Mouse (Mus musculus) WW6 (cell line): ENCODE results near the gene Dtx3.
A peak's percentile ranks its signal among the peaks of the same experiment; 100 is the strongest.
"Not testable (repeated sequence)": the region's sequence is repeated elsewhere in the genome, so short reads cannot be mapped to it uniquely, and the experiment has no call there.

Experiments used
- DNase-seq: peaks from one replicate; pipeline ENCODE4 v3.0.0-alpha.2; 2013; ENCODE audit warnings: low read depth, low spot score

Dtx3 gene

GRCm38 (mm10) chr10:127165654-127166403 lies 29.7 kb downstream of the Dtx3 start:
- DNase-seq, result no peak

GRCm38 (mm10) chr10:127165354-127165653 lies 30.2 kb downstream of the Dtx3 start:
- DNase-seq, result no peak

DNA sequence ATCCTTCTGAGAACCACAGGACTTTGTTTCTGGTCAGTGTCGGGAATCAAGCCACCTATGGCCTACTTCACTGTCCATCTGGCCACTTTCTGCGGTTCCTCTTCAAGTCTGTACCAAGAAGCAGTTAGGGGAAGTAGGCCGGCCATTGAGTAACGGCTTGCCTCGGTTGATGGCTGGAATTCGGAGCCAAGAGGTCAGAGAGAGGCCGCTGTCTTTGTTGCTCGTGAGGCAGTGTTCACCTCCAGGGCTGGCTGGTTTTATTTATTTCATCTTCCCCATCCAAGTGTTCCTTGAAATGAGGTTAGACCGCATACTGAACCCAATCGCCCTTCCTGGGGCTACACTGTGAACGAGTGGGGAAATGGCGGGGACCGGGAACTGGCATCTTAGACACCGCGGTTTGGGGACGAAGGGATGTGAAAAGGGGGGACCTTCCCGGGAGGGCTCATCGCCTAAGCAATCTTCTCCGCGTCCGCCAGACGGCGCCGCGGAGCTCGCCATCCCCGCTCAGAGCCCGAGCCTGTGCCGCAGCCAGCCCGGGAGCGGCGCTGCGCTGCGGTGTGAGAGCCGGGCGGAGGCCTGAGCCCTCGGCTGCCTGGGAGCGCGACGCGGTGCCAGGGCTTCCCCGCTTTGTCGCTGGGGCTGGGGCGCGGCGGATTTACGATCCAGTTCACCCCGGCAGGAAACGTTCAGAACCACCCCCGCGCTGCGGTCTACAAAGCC lies 30.7 kb downstream of the Dtx3 start, which contains the start of gene B4galnt1:
Gene B4galnt1 (plus strand): TSS at position 595 of the 723 bp plus-strand sequence.
- peak; percentile 73 for DNase-seq

GRCm38 (mm10) chr10:127164190-127164589 lies 31.3 kb downstream of the Dtx3 start:
- DNase-seq, result no peak

- not testable (repeated sequence) for DNase-seq
Observed at GRCm38 (mm10) chr10:127162771-127163261, 32.7 kb downstream of the Dtx3 start.

DNA sequence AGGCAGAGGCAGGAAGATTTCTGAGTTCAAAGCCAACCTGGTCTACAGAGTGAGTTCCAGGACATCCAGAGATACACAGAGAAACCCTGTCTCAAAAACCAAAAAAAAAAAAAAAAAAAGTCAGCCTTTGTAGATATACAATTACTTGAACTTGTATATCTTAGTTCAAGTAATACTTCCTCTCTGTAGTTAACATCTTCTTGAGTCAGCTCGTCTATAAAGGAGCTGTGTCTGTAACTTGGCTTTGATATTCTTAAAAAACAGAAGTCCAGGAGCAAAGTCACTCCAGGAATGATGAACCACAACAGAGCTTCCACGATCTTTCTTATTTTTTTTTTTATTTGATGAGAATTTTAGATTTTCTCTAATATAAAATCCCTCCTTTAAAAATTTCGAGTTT lies 34.8 kb downstream of the Dtx3 start:
- no peak for DNase-seq

GRCm38 (mm10) chr10:127160081-127160480 lies 35.4 kb downstream of the Dtx3 start:
- no peak for DNase-seq

- no peak for DNase-seq
Observed at GRCm38 (mm10) chr10:127158471-127158870, 37.1 kb downstream of the Dtx3 start.

- no peak for DNase-seq
Observed at GRCm38 (mm10) chr10:127156511-127156910, 39.0 kb downstream of the Dtx3 start.

- DNase-seq, result no peak
Observed at GRCm38 (mm10) chr10:127156089-127156488, 39.4 kb downstream of the Dtx3 start.

DNA sequence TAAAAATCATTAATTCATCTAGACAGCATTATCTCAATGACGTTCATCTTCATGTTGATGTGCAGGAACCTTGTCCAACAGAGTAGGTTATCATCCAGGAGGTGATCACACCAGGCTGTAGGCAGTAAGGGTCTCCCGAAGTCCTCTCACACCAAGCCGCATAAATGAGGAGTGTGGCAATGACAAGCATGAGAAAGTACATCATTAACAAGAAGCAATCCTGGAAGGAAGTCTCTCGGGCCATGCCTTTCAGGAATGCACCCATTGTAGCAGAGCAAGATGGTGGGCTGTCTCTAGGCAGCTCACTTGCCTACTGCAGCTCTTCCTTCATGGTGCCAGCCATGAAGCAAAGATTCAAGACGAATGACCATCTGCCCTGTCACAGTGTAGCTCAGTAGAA lies 40.9 kb downstream of the Dtx3 start:
- no peak for DNase-seq

- DNase-seq, result no peak
Observed at GRCm38 (mm10) chr10:127154241-127154640, 41.3 kb downstream of the Dtx3 start.

- no peak for DNase-seq
Observed at GRCm38 (mm10) chr10:127153323-127153722, 42.2 kb downstream of the Dtx3 start.

DNA sequence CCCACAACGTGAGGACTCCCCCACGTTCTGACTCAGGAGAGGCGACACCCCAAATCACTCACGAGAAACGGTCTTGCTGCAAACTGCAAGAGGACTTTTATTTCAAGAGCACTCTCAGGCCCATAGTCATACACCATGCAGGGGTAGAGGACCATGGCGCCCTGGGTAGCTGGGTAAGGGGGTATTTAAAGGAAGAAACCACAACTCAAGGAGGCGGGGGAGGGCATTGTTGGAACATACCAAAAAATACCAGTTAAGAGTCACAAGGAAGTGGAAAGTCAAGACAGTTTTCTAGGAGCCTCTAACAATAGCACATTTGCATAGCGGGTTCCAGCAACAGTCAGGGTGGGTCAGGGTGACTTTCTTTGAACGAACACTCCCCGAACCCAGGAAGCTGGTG lies 43.0 kb downstream of the Dtx3 start:
- not testable (repeated sequence) for DNase-seq

- DNase-seq, result not testable (repeated sequence)
Observed at GRCm38 (mm10) chr10:127151233-127151632, 44.3 kb downstream of the Dtx3 start.

DNA sequence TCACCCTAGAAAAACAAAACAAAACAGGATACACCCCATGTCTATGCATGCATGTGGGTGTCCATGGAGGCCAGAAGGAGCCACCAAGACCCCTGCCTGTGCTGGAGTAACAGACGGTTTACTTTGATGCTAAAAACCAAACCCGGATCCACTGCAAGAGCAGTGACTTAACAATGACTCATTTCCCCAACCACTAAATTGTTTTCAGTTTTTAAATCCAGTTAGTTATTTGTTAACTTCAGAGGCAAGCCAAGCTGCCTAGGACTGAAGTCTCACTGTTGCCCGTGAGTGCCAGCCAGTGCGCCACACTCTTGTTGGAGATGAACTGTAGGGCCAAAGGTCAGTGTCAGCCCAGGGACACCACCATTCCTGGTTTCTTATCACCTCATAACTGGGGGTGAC lies 45.1 kb downstream of the Dtx3 start:
- no peak for DNase-seq

DNA sequence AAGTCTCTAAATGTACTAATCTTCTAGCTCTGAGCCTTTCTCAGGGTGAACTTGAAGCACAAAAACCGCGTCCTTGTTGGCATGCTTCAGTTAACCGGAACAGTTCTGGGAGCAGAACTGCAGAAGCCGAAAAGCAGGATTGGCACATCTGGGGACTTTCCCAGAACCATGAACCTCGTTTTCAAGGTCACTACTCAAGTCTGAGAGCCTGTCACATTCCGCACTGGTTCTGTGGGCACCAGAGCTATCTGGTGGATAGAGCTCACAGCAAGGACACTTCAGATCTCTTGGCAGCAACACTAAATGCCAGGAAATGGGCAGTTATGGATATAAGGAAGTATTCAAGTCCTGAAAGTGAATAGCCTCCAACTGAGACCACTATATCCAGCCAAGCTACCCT lies 48.4 kb downstream of the Dtx3 start:
- DNase-seq, result no peak

- DNase-seq, result no peak
Observed at GRCm38 (mm10) chr10:127145303-127145702, 50.2 kb downstream of the Dtx3 start.

GRCm38 (mm10) chr10:127144536-127144935 lies 51.0 kb downstream of the Dtx3 start:
- DNase-seq, result no peak

GRCm38 (mm10) chr10:127143228-127143627 lies 52.3 kb downstream of the Dtx3 start:
- DNase-seq, result no peak

DNA sequence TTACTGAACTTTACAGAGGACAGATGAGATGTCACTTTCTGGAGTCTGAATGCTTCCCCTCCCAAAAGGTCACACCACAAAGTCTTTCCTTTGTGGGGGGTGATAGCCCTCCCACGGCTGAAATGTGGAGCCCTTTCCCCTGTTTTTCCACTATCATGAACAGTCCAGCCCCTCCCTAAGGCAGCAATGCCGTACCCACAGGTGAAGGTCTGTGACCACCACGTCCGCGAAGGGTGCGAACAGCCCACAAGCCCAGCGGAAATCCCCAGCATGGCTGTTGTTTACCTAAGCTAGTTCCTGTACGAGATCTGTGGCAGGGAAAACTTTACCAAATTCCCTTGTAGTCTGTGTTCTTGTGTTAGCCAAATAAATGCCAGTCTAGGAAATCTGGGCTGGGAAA lies 54.0 kb downstream of the Dtx3 start:
- DNase-seq, result no peak

DNA sequence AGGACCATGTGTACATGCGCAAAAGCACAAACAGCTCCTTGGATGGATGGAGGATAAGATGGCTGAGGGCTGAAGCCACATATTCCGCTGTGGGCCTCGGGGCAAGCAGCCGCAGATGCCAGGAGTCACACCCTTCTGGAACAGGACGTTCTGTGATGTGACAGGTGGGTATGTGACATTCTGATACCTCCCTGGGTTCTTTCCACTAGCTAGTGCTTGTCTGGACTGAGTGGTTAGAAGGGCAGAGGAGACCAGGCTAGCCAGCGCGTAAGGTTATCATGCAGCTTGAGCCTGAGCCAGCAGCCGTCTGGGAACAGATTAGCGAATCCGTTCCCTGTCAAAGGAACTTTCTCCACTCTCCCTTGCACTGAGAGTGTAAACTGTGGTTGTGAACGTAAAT lies 54.6 kb downstream of the Dtx3 start:
- DNase-seq, result no peak
